Mouse (Mus musculus): ENCODE data around the gene Ntn1. TPM values are rescaled to one million over a fixed set of nuclear protein-coding genes. Genes with fewer than 3 reads are reported as not detected.

The Ntn1 gene
- total RNA-seq, 2 experiments from 2014 or later, result 7.1 to 7.4 TPM

GRCm38 (mm10) chr11:68216041-68216440 is 184.6 kb downstream of the Ntn1 start:
- DNase-seq (ENCODE audit: low spot score in 2 of 2), result no peak

GRCm38 (mm10) chr11:68215206-68215912 is 185.3 kb downstream of the Ntn1 start:
- DNase-seq (ENCODE audit: low spot score in 2 of 2), result peak in 1 of 2 experiments; percentile 42

GRCm38 (mm10) chr11:68214496-68215205 is 186.0 kb downstream of the Ntn1 start:
- DNase-seq (ENCODE audit: low spot score in 2 of 2), result no peak

- DNase-seq (ENCODE audit: low spot score in 2 of 2), result no peak
Measured at GRCm38 (mm10) chr11:68213896-68214295, 186.7 kb downstream of the Ntn1 start.

GRCm38 (mm10) chr11:68211924-68212578 is 188.6 kb downstream of the Ntn1 start:
- DNase-seq (ENCODE audit: low spot score in 2 of 2), result peak in 1 of 2 experiments; percentile 36

- no peak for DNase-seq (ENCODE audit: low spot score in 2 of 2)
Measured at GRCm38 (mm10) chr11:68210714-68211113, 189.9 kb downstream of the Ntn1 start.

- no peak for DNase-seq (ENCODE audit: low spot score in 2 of 2)
Measured at GRCm38 (mm10) chr11:68209506-68209905, 191.1 kb downstream of the Ntn1 start.

- no peak for DNase-seq (ENCODE audit: low spot score in 2 of 2)
Measured at GRCm38 (mm10) chr11:68208582-68208981, 192.0 kb downstream of the Ntn1 start.

GRCm38 (mm10) chr11:68208023-68208422 is 192.6 kb downstream of the Ntn1 start:
- DNase-seq (ENCODE audit: low spot score in 2 of 2), result no peak

GRCm38 (mm10) chr11:68205572-68206229 is 194.9 kb downstream of the Ntn1 start:
- peak in 1 of 2 experiments; percentile 55 for DNase-seq (ENCODE audit: low spot score in 2 of 2)

GRCm38 (mm10) chr11:68204407-68204806 is 196.2 kb downstream of the Ntn1 start:
- DNase-seq (ENCODE audit: low spot score in 2 of 2), result no peak

- no peak for DNase-seq (ENCODE audit: low spot score in 2 of 2)
Measured at GRCm38 (mm10) chr11:68203658-68204315, 196.8 kb downstream of the Ntn1 start.

- DNase-seq (ENCODE audit: low spot score in 2 of 2), result no peak
Measured at GRCm38 (mm10) chr11:68202561-68202960, 198.1 kb downstream of the Ntn1 start.

GRCm38 (mm10) chr11:68201811-68202459 is 198.7 kb downstream of the Ntn1 start:
- no peak for DNase-seq (ENCODE audit: low spot score in 2 of 2)

GRCm38 (mm10) chr11:68201063-68201462 is 199.6 kb downstream of the Ntn1 start:
- no peak for DNase-seq (ENCODE audit: low spot score in 2 of 2)

GRCm38 (mm10) chr11:68200500-68200899 is 200.1 kb downstream of the Ntn1 start:
- no peak for DNase-seq (ENCODE audit: low spot score in 2 of 2)

GRCm38 (mm10) chr11:68199801-68200423 is 200.7 kb downstream of the Ntn1 start:
- no peak for DNase-seq (ENCODE audit: low spot score in 2 of 2)

GRCm38 (mm10) chr11:68199103-68199502 is 201.5 kb downstream of the Ntn1 start:
- DNase-seq (ENCODE audit: low spot score in 2 of 2), result no peak

- DNase-seq (ENCODE audit: low spot score in 2 of 2), result no peak
Measured at GRCm38 (mm10) chr11:68198696-68199095, 201.9 kb downstream of the Ntn1 start.

GRCm38 (mm10) chr11:68197471-68197870 is 203.2 kb downstream of the Ntn1 start:
- DNase-seq (ENCODE audit: low spot score in 2 of 2), result no peak
